Mouse (Mus musculus) skeletal muscle tissue, adult 2 months (tissue): ENCODE results near the gene Gprin1.
A peak's percentile ranks its signal among the peaks of the same experiment; 100 is the strongest.
"Not testable (repeated sequence)": the region's sequence is repeated elsewhere in the genome, so short reads cannot be mapped to it uniquely, and the experiment has no call there.

Experiments used
- DNase-seq: peaks from one replicate; pipeline ENCODE4 v3.0.0-alpha.2; 2012; ENCODE audit warnings: low read depth, low spot score

The Gprin1 gene

GRCm38 (mm10) chr13:54749864-54750411 is at the start of gene Gprin1:
Gprin1 (minus strand) TSS chr13:54749874.
- DNase-seq = no peak

GRCm38 (mm10) chr13:54798740-54799139 is 49.1 kb upstream of the Gprin1 start:
- no peak for DNase-seq

- DNase-seq = no peak
Measured at GRCm38 (mm10) chr13:54797861-54798643, 48.4 kb upstream of the Gprin1 start.

- no peak for DNase-seq
Measured at GRCm38 (mm10) chr13:54797356-54797755, 47.7 kb upstream of the Gprin1 start.

- no peak for DNase-seq
Measured at GRCm38 (mm10) chr13:54794843-54795242, 45.2 kb upstream of the Gprin1 start.

- no peak for DNase-seq
Measured at GRCm38 (mm10) chr13:54794002-54794577, 44.4 kb upstream of the Gprin1 start.

- DNase-seq = no peak
Measured at GRCm38 (mm10) chr13:54792259-54793230, 42.9 kb upstream of the Gprin1 start.

GRCm38 (mm10) chr13:54789561-54790397 is 40.1 kb upstream of the Gprin1 start:
- DNase-seq = peak; percentile 28

- peak; percentile 97 for DNase-seq
Measured at GRCm38 (mm10) chr13:54788740-54789560, 39.3 kb upstream of the Gprin1 start, which contains the start of gene Tspan17. Tspan17 (plus strand) TSS chr13:54789377.

GRCm38 (mm10) chr13:54787591-54787990 is 37.9 kb upstream of the Gprin1 start:
- DNase-seq = not testable (repeated sequence)

GRCm38 (mm10) chr13:54783698-54784097 is 34.0 kb upstream of the Gprin1 start, which contains the start of gene Eif4e1b:
Eif4e1b (plus strand) TSS chr13:54783998.
- no peak for DNase-seq

- DNase-seq = no peak
Measured at GRCm38 (mm10) chr13:54783235-54783634, 33.6 kb upstream of the Gprin1 start.

GRCm38 (mm10) chr13:54781086-54781485 is 31.4 kb upstream of the Gprin1 start:
- DNase-seq = no peak

GRCm38 (mm10) chr13:54780592-54780991 is 30.9 kb upstream of the Gprin1 start:
- peak; percentile 32 for DNase-seq

GRCm38 (mm10) chr13:54767012-54767411 is 17.3 kb upstream of the Gprin1 start:
- no peak for DNase-seq

- DNase-seq = no peak
Measured at GRCm38 (mm10) chr13:54766192-54766768, 16.6 kb upstream of the Gprin1 start, which contains the start of gene Sncb. Sncb (minus strand) TSS chr13:54766595.

GRCm38 (mm10) chr13:54765281-54766191 is 15.9 kb upstream of the Gprin1 start:
- no peak for DNase-seq

- no peak for DNase-seq
Measured at GRCm38 (mm10) chr13:54760906-54761305, 11.2 kb upstream of the Gprin1 start.
